Mouse (Mus musculus) heart, adult 2 months (tissue): Measurements from ENCODE around the gene Ttc28.

Experiments used
- CTCF ChIP-seq: fragments of 200-600 bp; IDR thresholded peaks from 2 replicates; pipeline ENCODE4 v1.8.1; 2022; ENCODE audit warnings: antibody characterized with exemption, mild to moderate bottlenecking, moderate library complexity
- EP300 ChIP-seq: fragments of 200-500 bp; IDR thresholded peaks from 2 replicates; pipeline ENCODE4 v1.6.1; 2011; ENCODE audit warnings: low read depth, low read length, control low read depth; ENCODE audit not compliant: insufficient read depth
- POLR2A ChIP-seq: fragments of 200-500 bp; IDR thresholded peaks from 2 replicates; pipeline ENCODE4 v1.6.1; 2011; ENCODE audit warnings: mild to moderate bottlenecking, low read depth, low read length, control low read depth; ENCODE audit not compliant: insufficient read depth

- TF ChIP-seq CTCF = no peak
- TF ChIP-seq EP300 = no peak
- no peak for TF ChIP-seq POLR2A
Measured at GRCm38 (mm10) chr5:111290071-111290470, 410.5 kb downstream of the Ttc28 start.
